Mouse (Mus musculus) ES-Bruce4 (cell line): Measurements from ENCODE around the gene Ces1c.

Source experiments
- CTCF ChIP-seq: IDR thresholded peaks from one replicate; pipeline ENCODE4 v1.8.1; 2011; ENCODE audit warnings: low read depth, low read length
- EP300 ChIP-seq: IDR thresholded peaks from 2 replicates; pipeline ENCODE4 v1.6.1; 2011; ENCODE audit warnings: low read depth, low read length; ENCODE audit not compliant: insufficient read depth
- POLR2A ChIP-seq: IDR thresholded peaks from one replicate; pipeline ENCODE4 v1.8.1; 2011; ENCODE audit warnings: low read length; ENCODE audit not compliant: insufficient read depth

- TF ChIP-seq CTCF: no peak
- no peak for TF ChIP-seq POLR2A
- TF ChIP-seq EP300: no peak
These were observed 43.5 kb upstream of the Ces1c start for GRCm38 (mm10) chr8:93174554-93174953.
